Mouse (Mus musculus) embryonic facial prominence, embryonic 12.5 days (tissue): ENCODE results near the gene AI467606. TPM values are rescaled to one million over a fixed set of nuclear protein-coding genes. Genes with fewer than 3 reads are reported as not detected.
"Not testable (repeated sequence)": the region's sequence is repeated elsewhere in the genome, so short reads cannot be mapped to it uniquely, and the experiment has no call there.

Source experiments
- ATAC-seq: fragments of 200-750 bp; cut with Nextera tagmentation; 2 replicates; pipeline ENCODE4 v1.8.0; 2017; ENCODE audit not compliant: insufficient number of reproducible peaks, insufficient read depth, low FRiP score, low TSS enrichment
- H3K27ac ChIP-seq: fragments of 300-500 bp; sonication (generic); 2 replicates; pipeline ENCODE4 v1.5.1; 2016; ENCODE audit warnings: mild to moderate bottlenecking
- H3K27me3 ChIP-seq: fragments of 300-500 bp; sonication (generic); 2 replicates; pipeline ENCODE4 v1.6.1; 2016; ENCODE audit warnings: mild to moderate bottlenecking, moderate library complexity
- H3K36me3 ChIP-seq: fragments of 300-500 bp; sonication (generic); 2 replicates; pipeline ENCODE4 v1.6.1; 2016; ENCODE audit warnings: mild to moderate bottlenecking
- H3K4me1 ChIP-seq: fragments of 300-500 bp; sonication (generic); 2 replicates; pipeline ENCODE4 v1.6.1; 2016
- H3K4me2 ChIP-seq: fragments of 300-500 bp; sonication (generic); replicated peaks from 2 replicates; pipeline ENCODE4 v1.6.1; 2016; ENCODE audit warnings: mild to moderate bottlenecking, moderate library complexity
- H3K4me3 ChIP-seq: fragments of 300-500 bp; sonication (generic); 2 replicates; pipeline ENCODE4 v1.5.1; 2016; ENCODE audit warnings: mild to moderate bottlenecking
- H3K9ac ChIP-seq: fragments of 300-500 bp; sonication (generic); 2 replicates; pipeline ENCODE4 v1.6.1; 2016; ENCODE audit warnings: mild to moderate bottlenecking, moderate library complexity
- H3K9me3 ChIP-seq: fragments of 300-500 bp; sonication (generic); 2 replicates; pipeline ENCODE4 v1.6.1; 2016; ENCODE audit warnings: mild to moderate bottlenecking, moderate library complexity
- WGBS: fragments of 180-500 bp; shearing (Covaris S2); methylation state at CpG from one replicate; pipeline ENCODE4 v1.1.7; 2016; 5-methylcytosine and 5-hydroxymethylcytosine counted together
- polyA plus RNA-seq: library from polyadenylated mRNA; unstranded; fragments of >200 nt; fragmentation: Nextera tagmentation; extraction: Ambion mirVana; gene quantifications from 2 replicates; pipeline ENCODE4 v1.2.1, GENCODE M21; 2016

Gene AI467606
- polyA plus RNA-seq, 1 experiment from 2014 or later: 1.5 TPM

GRCm38 (mm10) chr7:127082995-127083394 is 8.2 kb upstream of the AI467606 start:
- H3K4me2 ChIP-seq: no peak overlapping the region
- no peaks in the 10 kb centered on the region for H3K4me1 ChIP-seq
- no peaks in the 10 kb centered on the region for H3K27me3 ChIP-seq
- WGBS: 48% methylated on average over 2 of the region's 2 CpGs
- no peaks in the 10 kb centered on the region for H3K9me3 ChIP-seq
- no peaks in the 10 kb centered on the region for H3K36me3 ChIP-seq
- no peak overlapping the region for H3K4me3 ChIP-seq
- H3K27ac ChIP-seq: no peak overlapping the region
- H3K9ac ChIP-seq: no peak overlapping the region
- ATAC-seq: no peak

DNA sequence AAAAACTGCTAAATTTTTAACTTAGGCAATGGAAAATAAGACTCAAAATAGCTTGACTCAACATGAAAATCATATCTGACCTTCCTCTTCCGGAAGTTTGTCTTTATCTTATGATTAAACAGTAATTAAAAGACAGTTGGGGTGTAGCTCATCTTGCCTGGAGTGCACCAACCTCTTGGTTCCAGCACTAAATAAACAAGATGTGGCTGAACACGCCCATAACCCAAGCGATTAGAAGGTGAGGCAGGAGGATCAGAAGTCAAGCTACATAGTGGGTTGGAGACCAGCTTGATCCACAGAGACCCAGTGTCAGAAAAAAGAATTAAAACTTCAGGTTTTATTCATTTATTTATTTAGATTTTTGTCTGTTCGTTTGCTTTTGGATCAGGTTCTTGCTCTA is 7.5 kb upstream of the AI467606 start:
- 74% methylated on average over 4 of the region's 4 CpGs for WGBS
- Histone ChIP-seq H3K27me3 (no peaks in the 10 kb centered on the region), H3K4me3 (no peak overlapping the region), H3K4me2 (no peak overlapping the region), H3K4me1 (no peaks in the 10 kb centered on the region), H3K9me3 (no peaks in the 10 kb centered on the region), H3K27ac (no peak overlapping the region), H3K9ac (no peak overlapping the region), H3K36me3 (no peaks in the 10 kb centered on the region)
- ATAC-seq: no peak

GRCm38 (mm10) chr7:127084794-127085193 is 6.4 kb upstream of the AI467606 start:
- Histone ChIP-seq H3K27me3 (0 out of 2 replicates have a peak, but pooled peaks cover 3% of the 10 kb centered on the region), H3K9me3 (no peaks in the 10 kb centered on the region), H3K4me1 (peaks cover 4% of the 10 kb centered on the region), H3K27ac (no peak overlapping the region), H3K9ac (no peak overlapping the region), H3K36me3 (no peaks in the 10 kb centered on the region), H3K4me3 (no peak overlapping the region), H3K4me2 (no peak overlapping the region)
- no peak for ATAC-seq
- WGBS: 76% methylated on average over 2 of the region's 2 CpGs

GRCm38 (mm10) chr7:127085751-127086150 is 5.4 kb upstream of the AI467606 start:
- H3K4me2 ChIP-seq, H3K9me3 ChIP-seq, H3K27ac ChIP-seq, H3K4me1 ChIP-seq, H3K27me3 ChIP-seq, H3K9ac ChIP-seq, ATAC-seq, H3K36me3 ChIP-seq, H3K4me3 ChIP-seq: not testable (repeated sequence)
- WGBS: 74% methylated on average over 6 of the region's 6 CpGs

- not testable (repeated sequence) for H3K9ac ChIP-seq, ATAC-seq, H3K4me2 ChIP-seq, H3K9me3 ChIP-seq, H3K36me3 ChIP-seq, H3K27ac ChIP-seq, H3K4me1 ChIP-seq, H3K4me3 ChIP-seq, H3K27me3 ChIP-seq
- 77% methylated on average over 6 of the region's 6 CpGs for WGBS
Observed at GRCm38 (mm10) chr7:127087278-127088010, 3.7 kb upstream of the AI467606 start, which contains the start of gene Zg16. Gene Zg16, minus strand, starts transcription at chr7:127087328.

- WGBS: 93% methylated on average over 3 of the region's 3 CpGs
Observed at GRCm38 (mm10) chr7:127088083-127088482, 3.1 kb upstream of the AI467606 start.

GRCm38 (mm10) chr7:127088901-127089845 is 2.0 kb upstream of the AI467606 start:
- Histone ChIP-seq H3K36me3 (no peaks in the 10 kb centered on the region), H3K27ac (no peak overlapping the region), H3K4me3 (peak overlapping the region; percentile 18; the same call in 1 of the 2 replicates), H3K4me2 (peak overlapping the region; percentile 41), H3K4me1 (peaks cover 6% of the 10 kb centered on the region), H3K9me3 (no peaks in the 10 kb centered on the region), H3K27me3 (0 out of 2 replicates have a peak, but pooled peaks cover 3% of the 10 kb centered on the region), H3K9ac (no peak overlapping the region)
- no peak for ATAC-seq
- 19% methylated on average over 27 of the region's 27 CpGs for WGBS

More at GRCm38 (mm10) chr7:127088083-127088482, 3.1 kb upstream of the AI467606 start:
- no peak for ATAC-seq
- Histone ChIP-seq H3K9me3 (no peaks in the 10 kb centered on the region), H3K9ac (no peak overlapping the region), H3K4me3 (no peak overlapping the region), H3K4me1 (peaks cover 6% of the 10 kb centered on the region), H3K36me3 (no peaks in the 10 kb centered on the region), H3K27ac (no peak overlapping the region), H3K4me2 (no peak overlapping the region), H3K27me3 (0 out of 2 replicates have a peak, but pooled peaks cover 3% of the 10 kb centered on the region)

- no peaks in the 10 kb centered on the region for H3K9me3 ChIP-seq
- no peak overlapping the region for H3K4me3 ChIP-seq
- H3K4me1 ChIP-seq: peaks cover 6% of the 10 kb centered on the region
- no peak overlapping the region for H3K27ac ChIP-seq
- no peaks in the 10 kb centered on the region for H3K36me3 ChIP-seq
- ATAC-seq: no peak
- no peak overlapping the region for H3K4me2 ChIP-seq
- 0 out of 2 replicates have a peak, but pooled peaks cover 3% of the 10 kb centered on the region for H3K27me3 ChIP-seq
- WGBS: 86% methylated on average over 20 of the region's 20 CpGs
- H3K9ac ChIP-seq: no peak overlapping the region
Observed at GRCm38 (mm10) chr7:127090154-127091113, 725 bp upstream of the AI467606 start.

DNA sequence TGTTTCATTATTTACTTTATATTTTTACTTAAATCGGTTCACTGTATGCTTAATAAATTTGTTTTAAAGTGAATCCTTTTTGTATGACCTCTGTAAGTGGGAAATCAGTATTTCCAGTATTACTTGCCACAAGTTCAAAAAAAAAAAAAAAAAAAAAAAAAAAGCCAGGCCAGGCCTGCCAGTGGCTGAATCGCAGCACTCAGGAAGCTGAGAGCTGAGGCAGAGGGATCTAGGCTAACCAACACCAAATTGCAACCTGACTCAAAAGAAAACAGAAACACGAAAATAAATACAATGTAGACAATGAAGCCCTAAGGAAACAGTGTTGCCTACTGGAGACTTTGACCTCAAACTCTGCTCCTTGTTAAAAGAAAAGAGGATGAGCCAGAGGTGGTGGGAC is 2.8 kb downstream of the AI467606 start:
- no peak overlapping the region for H3K4me2 ChIP-seq
- H3K4me3 ChIP-seq: no peak overlapping the region
- no peak overlapping the region for H3K9ac ChIP-seq
- peaks cover 15% of the 10 kb centered on the region for H3K4me1 ChIP-seq
- no peak overlapping the region for H3K27ac ChIP-seq
- ATAC-seq: no peak
- WGBS: 74% methylated on average over 3 of the region's 3 CpGs
- no peaks in the 10 kb centered on the region for H3K9me3 ChIP-seq
- no peaks in the 10 kb centered on the region for H3K36me3 ChIP-seq
- 0 out of 2 replicates have a peak, but pooled peaks cover 3% of the 10 kb centered on the region for H3K27me3 ChIP-seq

DNA sequence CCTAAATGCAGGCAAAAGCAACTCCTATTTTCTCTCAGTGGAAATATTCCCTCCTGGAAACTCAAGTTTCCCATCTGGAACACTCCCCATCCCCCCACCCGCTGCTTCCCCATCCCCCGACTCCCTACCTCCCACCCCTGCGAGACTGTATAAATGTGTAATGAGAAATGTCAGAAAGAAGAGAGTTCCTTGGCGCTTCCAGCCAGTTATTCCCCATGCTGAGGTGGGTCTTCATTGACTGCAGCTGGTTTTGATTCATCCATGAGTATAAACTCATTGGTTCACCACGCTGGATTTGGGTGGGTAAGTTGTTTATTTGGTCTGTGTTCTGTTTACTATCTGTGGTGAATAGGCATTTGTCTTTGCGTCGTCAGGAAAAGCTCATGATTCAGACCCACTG is 5.3 kb downstream of the AI467606 start:
- Histone ChIP-seq H3K36me3 (no peaks in the 10 kb centered on the region), H3K4me3 (no peak overlapping the region), H3K4me2 (0 out of 2 replicates have a peak overlapping the region, but pooled peaks have one; percentile 3), H3K4me1 (peaks cover 12% of the 10 kb centered on the region; the same call in 1 of the 2 replicates), H3K9me3 (no peaks in the 10 kb centered on the region), H3K27ac (peak overlapping the region; percentile 77), H3K27me3 (no peaks in the 10 kb centered on the region), H3K9ac (no peak overlapping the region)
- 44% methylated on average over 7 of the region's 7 CpGs for whole genome bisulfite sequencing
- ATAC-seq: no peak

DNA sequence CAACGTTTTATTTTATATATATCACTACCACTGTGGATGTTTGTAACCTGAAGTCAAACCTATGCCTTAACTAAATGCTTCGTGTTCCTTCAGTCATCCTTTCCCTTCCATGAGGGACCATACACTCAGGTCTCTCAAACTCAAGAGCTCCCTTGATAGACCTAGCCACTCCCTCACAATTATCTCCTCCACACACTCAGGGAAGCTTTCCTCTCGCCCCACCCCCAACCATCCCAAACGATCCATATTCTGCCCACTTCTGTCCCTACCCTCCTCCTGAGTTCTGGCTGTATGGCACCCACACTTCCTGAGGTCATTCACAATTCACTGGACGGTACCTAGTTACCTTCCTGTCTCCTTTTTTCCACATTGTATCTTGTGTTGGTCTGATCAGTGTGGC is 7.4 kb downstream of the AI467606 start:
- Histone ChIP-seq H3K9me3 (no peaks in the 10 kb centered on the region), H3K4me1 (peaks cover 9% of the 10 kb centered on the region; the same call in 1 of the 2 replicates), H3K4me3 (no peak overlapping the region), H3K27ac (no peak overlapping the region), H3K27me3 (no peaks in the 10 kb centered on the region), H3K9ac (no peak overlapping the region), H3K4me2 (no peak overlapping the region), H3K36me3 (no peaks in the 10 kb centered on the region)
- 81% methylated on average over 5 of the region's 5 CpGs for WGBS
- ATAC-seq: no peak
